Mouse (Mus musculus): ENCODE results near the gene Pja2. TPM values are rescaled to one million over a fixed set of nuclear protein-coding genes. Genes with fewer than 3 reads are reported as not detected.

Pja2 gene
- 90.2 and 102 TPM in 2 replicates for polyA plus RNA-seq (2015; fragmentation: Nextera tagmentation; extraction: Ambion mirVana)

- 0 out of 2 replicates have a peak, but pooled peaks cover 3% of the 10 kb centered on the region for H3K36me3 ChIP-seq (ENCODE audit: poor library complexity, severe bottlenecking)
- peaks cover 10% of the 10 kb centered on the region for H3K4me1 ChIP-seq
- no peaks in the 10 kb centered on the region for H3K27me3 ChIP-seq
- peak within 1 kb of the TSS; percentile 97 for H3K27ac ChIP-seq
- WGBS, result under 1% methylated on average over 38 of the region's 60 CpGs
- H3K9me3 ChIP-seq (replicated peaks), result no peaks in the 10 kb centered on the region
- peak within 1 kb of the TSS; percentile 76 for H3K4me2 ChIP-seq
- H3K4me3 ChIP-seq, result peak within 1 kb of the TSS; percentile 95
- ATAC-seq, result peak; percentile 100
- peak within 1 kb of the TSS; percentile 99 for H3K9ac ChIP-seq
Observed at GRCm38 (mm10) chr17:64331898-64332769, at the start of gene Pja2. Gene Pja2 (minus strand): TSS chr17:64331916.

DNA sequence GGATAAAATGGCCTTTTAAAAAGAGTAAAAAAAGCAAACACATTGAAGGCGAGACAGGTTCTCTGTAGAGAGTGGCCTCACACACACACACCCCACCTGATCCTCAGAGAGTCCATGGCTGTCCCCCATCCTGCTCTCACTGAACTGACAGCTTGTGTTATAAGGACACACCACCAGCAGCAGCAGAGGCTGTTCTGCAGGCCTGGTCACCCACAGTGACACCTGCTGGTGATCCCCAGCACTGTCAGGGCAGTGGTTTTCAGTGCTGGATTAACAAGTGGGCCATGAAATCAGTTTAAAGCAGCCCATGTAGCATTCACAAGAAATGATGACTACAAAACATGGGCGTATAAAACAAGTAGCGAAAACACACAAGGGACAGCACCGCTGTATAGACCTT is 43.6 kb upstream of the Pja2 start:
- Histone ChIP-seq H3K9me3 (replicated peaks) (no peaks in the 10 kb centered on the region), H3K4me3 (no peak overlapping the region), H3K36me3 (ENCODE audit: poor library complexity, severe bottlenecking) (no peaks in the 10 kb centered on the region), H3K9ac (no peak overlapping the region), H3K4me1 (no peaks in the 10 kb centered on the region), H3K27me3 (no peaks in the 10 kb centered on the region), H3K4me2 (no peak overlapping the region), H3K27ac (no peak overlapping the region)
- WGBS, result 74% methylated on average over 4 of the region's 4 CpGs
- peak; percentile 86 for ATAC-seq

DNA sequence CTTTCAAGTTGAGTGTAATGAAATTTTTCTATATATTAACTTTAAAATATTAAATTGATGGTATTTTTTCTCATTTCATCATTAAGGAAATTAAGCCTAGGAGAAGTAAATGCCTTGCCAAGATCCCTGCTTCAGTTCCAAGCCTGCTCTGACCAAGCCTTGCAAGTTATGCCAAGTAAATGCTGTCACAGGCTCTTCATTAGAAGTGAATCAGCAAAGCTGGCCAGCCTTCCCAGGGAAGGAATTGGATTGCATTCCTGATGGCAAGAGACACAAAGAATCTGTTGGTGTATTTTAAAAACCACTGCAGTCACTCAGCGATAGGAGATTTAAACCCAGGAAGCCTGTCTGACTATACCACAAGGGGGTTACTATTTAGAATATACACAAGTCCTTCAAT is 32.0 kb upstream of the Pja2 start:
- Histone ChIP-seq H3K27me3 (no peaks in the 10 kb centered on the region), H3K4me2 (no peak overlapping the region), H3K9ac (no peak overlapping the region), H3K4me1 (peaks cover 8% of the 10 kb centered on the region), H3K36me3 (ENCODE audit: poor library complexity, severe bottlenecking) (no peaks in the 10 kb centered on the region), H3K9me3 (replicated peaks) (no peaks in the 10 kb centered on the region), H3K27ac (no peak overlapping the region), H3K4me3 (no peak overlapping the region)
- WGBS, result 80% methylated on average over 1 of the region's 1 CpGs
- ATAC-seq, result peak; percentile 83

DNA sequence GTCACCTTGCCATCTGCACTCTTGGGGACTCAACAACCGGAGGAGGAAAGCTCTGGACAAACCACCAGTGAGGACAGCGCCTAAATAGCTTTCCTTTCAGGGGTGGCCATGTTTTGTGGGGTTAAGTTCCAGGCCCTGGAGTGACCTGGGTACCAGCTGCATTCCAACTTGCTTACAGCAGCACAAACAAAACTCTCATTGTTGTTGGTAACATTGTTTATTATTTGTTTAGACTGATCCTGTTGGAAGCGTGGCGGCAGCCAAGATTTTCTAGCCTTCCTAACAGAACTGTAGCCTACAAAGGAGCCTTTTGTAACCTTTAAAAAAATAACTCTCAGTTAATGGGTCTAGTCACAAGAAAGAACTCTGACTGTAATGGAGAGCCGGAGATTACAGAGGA is 30.9 kb upstream of the Pja2 start:
- Histone ChIP-seq H3K27me3 (no peaks in the 10 kb centered on the region), H3K4me1 (peaks cover 8% of the 10 kb centered on the region), H3K9me3 (replicated peaks) (no peaks in the 10 kb centered on the region), H3K4me3 (no peak overlapping the region), H3K9ac (no peak overlapping the region), H3K4me2 (no peak overlapping the region), H3K27ac (no peak overlapping the region), H3K36me3 (ENCODE audit: poor library complexity, severe bottlenecking) (no peaks in the 10 kb centered on the region)
- peak; percentile 65 for ATAC-seq
- WGBS, result 38% methylated on average over 5 of the region's 5 CpGs

DNA sequence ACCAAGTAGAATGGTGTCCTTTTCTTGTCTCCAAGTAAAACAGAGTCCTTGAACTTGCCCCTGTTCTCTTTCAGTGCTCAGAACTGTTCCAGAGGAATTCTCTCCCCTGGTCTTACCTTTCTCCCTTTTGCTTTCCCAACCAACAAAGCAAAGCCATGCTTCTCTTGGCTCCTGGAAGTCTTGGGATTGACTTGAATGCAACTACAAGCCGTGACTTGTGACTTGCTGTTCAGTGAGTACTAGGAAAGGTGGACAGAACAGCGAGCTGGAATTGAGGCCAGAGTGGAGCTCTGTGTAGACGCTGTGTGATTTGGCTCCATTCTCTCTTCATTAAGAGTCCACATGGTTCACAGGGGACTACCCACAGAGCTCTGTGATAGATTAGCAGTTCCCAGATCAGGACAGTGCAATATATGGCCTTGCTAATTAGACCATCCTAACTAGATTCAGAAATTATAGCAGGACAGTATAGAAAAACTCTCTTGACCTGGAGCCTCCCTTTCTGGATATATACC is 30.3 kb upstream of the Pja2 start:
- Histone ChIP-seq H3K4me3 (no peak overlapping the region), H3K4me1 (peaks cover 8% of the 10 kb centered on the region), H3K9ac (no peak overlapping the region), H3K4me2 (no peak overlapping the region), H3K27ac (no peak overlapping the region), H3K36me3 (ENCODE audit: poor library complexity, severe bottlenecking) (no peaks in the 10 kb centered on the region), H3K27me3 (no peaks in the 10 kb centered on the region), H3K9me3 (replicated peaks) (no peaks in the 10 kb centered on the region)
- peak; percentile 10; the same call in 1 of the 2 replicates for ATAC-seq
- WGBS, result 71% methylated on average over 3 of the region's 3 CpGs

DNA sequence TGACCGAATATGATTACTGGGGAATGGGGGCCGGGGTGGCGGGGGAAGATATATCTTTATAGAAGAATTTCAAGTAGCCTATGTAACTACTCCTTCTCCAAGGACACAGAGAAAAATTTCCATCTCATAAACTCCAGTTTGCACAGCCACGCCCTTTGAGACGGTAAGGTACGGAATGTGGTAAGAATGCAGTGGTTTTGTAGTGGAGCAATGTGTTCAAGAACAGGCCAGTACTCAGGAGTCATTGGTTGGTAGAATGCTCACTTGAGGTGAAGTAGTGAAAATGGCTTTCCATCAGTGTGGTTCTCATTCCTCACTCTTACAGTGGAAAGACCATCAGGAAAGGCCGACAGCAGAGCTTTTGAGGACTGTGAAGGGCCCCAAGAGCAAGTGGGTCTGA is 22.2 kb upstream of the Pja2 start:
- Histone ChIP-seq H3K36me3 (ENCODE audit: poor library complexity, severe bottlenecking) (no peaks in the 10 kb centered on the region), H3K4me3 (no peak overlapping the region)
- 92% methylated on average over 7 of the region's 7 CpGs for WGBS

DNA sequence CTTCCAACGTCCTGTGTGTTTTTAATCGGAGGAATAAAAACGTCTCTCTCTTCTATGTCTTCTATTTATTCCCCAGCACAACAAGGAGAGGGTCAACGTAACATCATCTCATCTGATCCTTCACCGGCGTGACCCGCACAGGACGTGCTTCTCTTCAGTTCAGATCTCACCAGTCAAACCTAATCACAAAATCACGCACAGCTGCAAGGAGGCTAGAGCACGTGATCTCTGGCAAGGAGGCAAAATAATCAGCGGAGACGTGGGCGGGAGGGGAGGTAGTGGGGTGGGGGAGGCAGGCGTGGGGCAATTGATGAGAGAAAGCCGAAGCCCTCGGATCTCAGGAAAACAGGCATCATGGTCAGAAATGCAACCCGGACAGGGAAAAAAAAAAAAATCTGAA is 14.4 kb upstream of the Pja2 start:
- ATAC-seq, result peak; percentile 30; the same call in 1 of the 2 replicates
- Histone ChIP-seq H3K4me2 (peak overlapping the region; percentile 26), H3K27ac (no peak overlapping the region), H3K4me1 (no peaks in the 10 kb centered on the region), H3K9me3 (replicated peaks) (no peaks in the 10 kb centered on the region), H3K4me3 (no peak overlapping the region), H3K27me3 (no peaks in the 10 kb centered on the region), H3K9ac (peak overlapping the region; percentile 21; the same call in 1 of the 2 replicates), H3K36me3 (ENCODE audit: poor library complexity, severe bottlenecking) (no peaks in the 10 kb centered on the region)
- WGBS, result 51% methylated on average over 17 of the region's 17 CpGs

More for the DNA sequence above, 22.2 kb upstream of the Pja2 start:
- H3K9ac ChIP-seq, result no peak overlapping the region
- no peaks in the 10 kb centered on the region for H3K9me3 ChIP-seq (replicated peaks)
- H3K4me1 ChIP-seq, result no peaks in the 10 kb centered on the region
- ATAC-seq, result no peak
- H3K27ac ChIP-seq, result no peak overlapping the region
- H3K27me3 ChIP-seq, result no peaks in the 10 kb centered on the region
- no peak overlapping the region for H3K4me2 ChIP-seq

GRCm38 (mm10) chr17:64344576-64345172 is 13.0 kb upstream of the Pja2 start:
- Histone ChIP-seq H3K27ac (no peak overlapping the region), H3K9ac (no peak overlapping the region), H3K4me1 (no peaks in the 10 kb centered on the region), H3K9me3 (replicated peaks) (no peaks in the 10 kb centered on the region), H3K4me2 (no peak overlapping the region), H3K27me3 (no peaks in the 10 kb centered on the region), H3K4me3 (no peak overlapping the region), H3K36me3 (ENCODE audit: poor library complexity, severe bottlenecking) (no peaks in the 10 kb centered on the region)
- WGBS, result 82% methylated on average over 7 of the region's 7 CpGs
- ATAC-seq, result no peak

GRCm38 (mm10) chr17:64341698-64342097 is 10.0 kb upstream of the Pja2 start:
- H3K4me3 ChIP-seq, result no peak overlapping the region
- no peaks in the 10 kb centered on the region for H3K4me1 ChIP-seq
- H3K4me2 ChIP-seq, result no peak overlapping the region
- no peaks in the 10 kb centered on the region for H3K27me3 ChIP-seq
- no peak overlapping the region for H3K9ac ChIP-seq
- H3K36me3 ChIP-seq (ENCODE audit: poor library complexity, severe bottlenecking), result no peaks in the 10 kb centered on the region
- no peak for ATAC-seq
- 82% methylated on average over 7 of the region's 7 CpGs for WGBS
- no peaks in the 10 kb centered on the region for H3K9me3 ChIP-seq (replicated peaks)
- H3K27ac ChIP-seq, result no peak overlapping the region

DNA sequence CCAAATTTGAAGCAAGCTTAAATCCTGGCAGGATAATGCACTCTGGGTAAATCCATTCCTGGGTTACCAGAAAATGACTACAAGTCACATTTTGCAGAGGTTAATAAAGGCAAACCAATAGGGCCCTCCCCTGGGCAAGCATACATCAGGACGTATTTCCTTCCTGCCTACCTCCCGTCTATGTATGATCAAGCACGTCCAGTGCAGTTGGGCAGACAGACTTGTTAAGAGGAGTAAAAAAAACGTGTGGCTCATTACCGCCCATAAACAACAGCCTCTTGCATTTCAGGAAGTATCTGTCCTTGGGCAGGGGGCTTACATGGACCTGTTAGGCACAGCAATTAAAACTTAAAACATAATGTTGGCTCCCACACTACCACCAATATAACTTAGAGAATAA is 8.0 kb upstream of the Pja2 start:
- Histone ChIP-seq H3K4me2 (no peak overlapping the region), H3K9me3 (replicated peaks) (no peaks in the 10 kb centered on the region), H3K4me3 (no peak overlapping the region), H3K4me1 (no peaks in the 10 kb centered on the region), H3K27ac (no peak overlapping the region), H3K9ac (no peak overlapping the region), H3K27me3 (no peaks in the 10 kb centered on the region), H3K36me3 (ENCODE audit: poor library complexity, severe bottlenecking) (no peaks in the 10 kb centered on the region)
- ATAC-seq, result no peak
- WGBS, result 71% methylated on average over 5 of the region's 5 CpGs

- no peak overlapping the region for H3K9ac ChIP-seq
- no peak overlapping the region for H3K27ac ChIP-seq
- H3K36me3 ChIP-seq (ENCODE audit: poor library complexity, severe bottlenecking), result no peaks in the 10 kb centered on the region
- peaks cover 3% of the 10 kb centered on the region; the same call in 1 of the 2 replicates for H3K4me1 ChIP-seq
- no peak overlapping the region for H3K4me3 ChIP-seq
- H3K27me3 ChIP-seq, result no peaks in the 10 kb centered on the region
- H3K9me3 ChIP-seq (replicated peaks), result no peaks in the 10 kb centered on the region
- no peak overlapping the region for H3K4me2 ChIP-seq
- WGBS, result 84% methylated on average over 4 of the region's 4 CpGs
- no peak for ATAC-seq
Observed at GRCm38 (mm10) chr17:64337220-64337619, 5.5 kb upstream of the Pja2 start.

DNA sequence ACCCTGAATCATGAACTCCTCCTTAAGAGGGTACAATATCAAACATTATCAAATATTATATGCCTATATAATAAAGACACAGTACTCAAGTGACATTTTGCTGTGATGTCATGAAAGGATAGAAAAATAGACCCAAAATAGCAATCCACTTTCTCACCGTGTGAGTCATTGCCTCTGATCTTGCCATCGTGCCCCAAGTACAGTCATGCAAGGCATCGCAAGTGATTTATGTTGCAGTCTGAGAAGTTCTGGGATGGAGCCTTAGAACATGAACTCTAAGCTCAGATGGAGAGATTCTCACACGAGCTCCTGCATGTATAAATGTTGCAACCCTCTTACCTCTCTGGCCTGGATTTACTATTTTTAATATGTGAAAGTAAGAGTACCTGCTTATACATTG is 2.2 kb upstream of the Pja2 start:
- no peak overlapping the region for H3K4me3 ChIP-seq
- no peak overlapping the region for H3K4me2 ChIP-seq
- ATAC-seq, result no peak
- H3K27me3 ChIP-seq, result no peaks in the 10 kb centered on the region
- H3K27ac ChIP-seq, result no peak overlapping the region
- no peaks in the 10 kb centered on the region for H3K9me3 ChIP-seq (replicated peaks)
- peaks cover 10% of the 10 kb centered on the region for H3K4me1 ChIP-seq
- no peak overlapping the region for H3K9ac ChIP-seq
- 89% methylated on average over 4 of the region's 4 CpGs for WGBS
- H3K36me3 ChIP-seq (ENCODE audit: poor library complexity, severe bottlenecking), result no peaks in the 10 kb centered on the region
